ENCODE assay signal across 17 mouse cellular contexts in genomic region chr13:94104866-94105475, GRCm38 (mm10). TPM values are rescaled to one million over a fixed set of nuclear protein-coding genes. Genes with fewer than 3 reads are reported as not detected.
DNase-seq lines count a peak whose midpoint lies in the region; ATAC-seq and TF ChIP-seq lines count a peak whose summit lies in the region.
"Had no signal": no experiment of that assay in that cellular context is flagged by ENCODE, and none has a peak within 500 bp of the region (broad histone marks: within the 10 kb centered on the region; RNA-seq: fewer than 3 reads in every experiment).

No protein-coding gene starts in this region.

- no peak for TF ChIP-seq POLR2A in lung, adult 2 months (IDR thresholded peaks at IDR 0.05; ENCODE audit: borderline replicate concordance, extremely low read depth, low read depth, low read length)

- no peaks in the 10 kb centered on the region for H3K27me3 ChIP-seq in heart, postnatal 0 days (ENCODE audit: control insufficient read depth, insufficient read depth, low read length)
- no peaks in the 10 kb centered on the region for H3K27me3 ChIP-seq in lung, postnatal 0 days (replicated peaks; ENCODE audit: insufficient read depth, low read length)
- H3K27me3 ChIP-seq in intestine, embryonic 15.5 days (replicated peaks), result no peaks in the 10 kb centered on the region
- H3K27me3 ChIP-seq in stomach, embryonic 16.5 days (ENCODE audit: control insufficient read depth, insufficient read depth, low read length), result no peaks in the 10 kb centered on the region
- H3K27me3 ChIP-seq: liver, embryonic 15.5 days had no signal

- ATAC-seq in heart, postnatal 0 days (ENCODE audit: insufficient read depth, low read depth), result peak; percentile 65
- peak; percentile 32 for ATAC-seq in lung, postnatal 0 days
- ATAC-seq in intestine, embryonic 15.5 days, result peak; percentile 49
- 0 out of 2 replicates have a peak, but pooled peaks have one; percentile 21 for ATAC-seq in stomach, embryonic 16.5 days (ENCODE audit: insufficient read depth, low FRiP score)
- no peak for ATAC-seq in activated CD4-positive, CD25-positive, alpha-beta regulatory T cell, adult 4 months
- ATAC-seq: CD4-positive, CD25-positive, alpha-beta regulatory T cell, adult 4 months had no signal

- no peak for TF ChIP-seq EP300 in heart, postnatal 0 days (IDR thresholded peaks at IDR 0.05; ENCODE audit: low read depth)
- TF ChIP-seq EP300 in lung, postnatal 0 days (IDR thresholded peaks at IDR 0.05), result no peak

- 47% methylated on average over 8 of the region's 8 CpGs for WGBS in heart, postnatal 0 days
- whole genome bisulfite sequencing in lung, postnatal 0 days, result 50% methylated on average over 8 of the region's 8 CpGs
- WGBS in lung, adult 2 months, result 52% methylated on average over 8 of the region's 8 CpGs
- WGBS in intestine, embryonic 15.5 days, result 51% methylated on average over 8 of the region's 8 CpGs
- 61% methylated on average over 8 of the region's 8 CpGs for WGBS in stomach, embryonic 16.5 days

- H3K9ac ChIP-seq in heart, postnatal 0 days (replicated peaks; ENCODE audit: low read depth, low read length), result no peak overlapping the region
- H3K9ac ChIP-seq in lung, postnatal 0 days (replicated peaks; ENCODE audit: low read depth), result no peak overlapping the region
- no peak overlapping the region for H3K9ac ChIP-seq in intestine, embryonic 15.5 days
- H3K9ac ChIP-seq in stomach, embryonic 16.5 days (ENCODE audit: low read length), result no peak overlapping the region
- H3K9ac ChIP-seq: liver, embryonic 15.5 days; neural tube, embryonic 13.5 days had no signal

- DNase-seq in heart, postnatal 0 days (ENCODE audit: low spot score), result peak; percentile 67
- no peak for DNase-seq in heart, adult 18-20 months
- DNase-seq in lung, postnatal 0 days (ENCODE audit: low spot score), result peak; percentile 72
- no peak for DNase-seq in lung, adult 2 months
- DNase-seq: adrenal gland, postnatal 10 days; cerebellum, adult 8-10 months; gastrocnemius, postnatal 14 days; heart, postnatal 10 days had no signal

- peak overlapping the region; percentile 35 for H3K27ac ChIP-seq in heart, postnatal 0 days (ENCODE audit: low read depth)
- no peak overlapping the region for H3K27ac ChIP-seq in lung, postnatal 0 days (ENCODE audit: low read length)
- H3K27ac ChIP-seq in intestine, embryonic 15.5 days, result peak overlapping the region; percentile 59; the same call in 1 of the 2 replicates
- H3K27ac ChIP-seq in stomach, embryonic 16.5 days (ENCODE audit: low read length), result peak overlapping the region; percentile 34; the same call in 1 of the 2 replicates
- H3K27ac ChIP-seq: liver, embryonic 15.5 days; neural tube, embryonic 13.5 days had no signal

- no peak overlapping the region for H3K4me3 ChIP-seq in heart, postnatal 0 days (ENCODE audit: low read depth, low read length)
- H3K4me3 ChIP-seq in lung, postnatal 0 days (ENCODE audit: low read depth, low read length), result no peak overlapping the region
- no peak overlapping the region for H3K4me3 ChIP-seq in lung, adult 2 months (replicated peaks; ENCODE audit: extremely low read depth, low read depth, low read length)
- H3K4me3 ChIP-seq in intestine, embryonic 15.5 days (replicated peaks), result no peak overlapping the region
- no peak overlapping the region for H3K4me3 ChIP-seq in stomach, embryonic 16.5 days (replicated peaks; ENCODE audit: low read length)
- H3K4me3 ChIP-seq: erythroblast, embryonic 14.5 days; liver, embryonic 15.5 days; megakaryocyte, embryonic 14.5 days; neural tube, embryonic 13.5 days had no signal

- no peaks in the 10 kb centered on the region for H3K36me3 ChIP-seq in heart, postnatal 0 days (replicated peaks; ENCODE audit: control insufficient read depth, insufficient read depth, low read length)
- no peaks in the 10 kb centered on the region for H3K36me3 ChIP-seq in lung, postnatal 0 days (ENCODE audit: insufficient read depth, low read length)
- no peaks in the 10 kb centered on the region for H3K36me3 ChIP-seq in intestine, embryonic 15.5 days
- H3K36me3 ChIP-seq in stomach, embryonic 16.5 days (ENCODE audit: control insufficient read depth, insufficient read depth, low read length), result no peaks in the 10 kb centered on the region
- H3K36me3 ChIP-seq: liver, embryonic 15.5 days; neural tube, embryonic 13.5 days had no signal

- H3K9me3 ChIP-seq in heart, postnatal 0 days (replicated peaks; ENCODE audit: control insufficient read depth, low read length), result no peaks in the 10 kb centered on the region
- no peaks in the 10 kb centered on the region for H3K9me3 ChIP-seq in lung, postnatal 0 days (ENCODE audit: low read length)
- H3K9me3 ChIP-seq in intestine, embryonic 15.5 days, result no peaks in the 10 kb centered on the region
- H3K9me3 ChIP-seq in stomach, embryonic 16.5 days (replicated peaks; ENCODE audit: control insufficient read depth, low read length), result no peaks in the 10 kb centered on the region
- H3K9me3 ChIP-seq: liver, embryonic 15.5 days; megakaryocyte, embryonic 14.5 days; neural tube, embryonic 13.5 days had no signal

- peaks cover 20% of the 10 kb centered on the region for H3K4me1 ChIP-seq in heart, postnatal 0 days (ENCODE audit: control insufficient read depth, insufficient read depth)
- H3K4me1 ChIP-seq in lung, postnatal 0 days (ENCODE audit: insufficient read depth, low read depth, low read length), result peaks cover 10% of the 10 kb centered on the region; the same call in 1 of the 2 replicates
- peaks cover 4% of the 10 kb centered on the region; the same call in 1 of the 2 replicates for H3K4me1 ChIP-seq in lung, adult 2 months (ENCODE audit: control insufficient read depth, insufficient read depth, low read length)
- H3K4me1 ChIP-seq in intestine, embryonic 15.5 days (replicated peaks), result peaks cover 7% of the 10 kb centered on the region
- H3K4me1 ChIP-seq in stomach, embryonic 16.5 days (ENCODE audit: control insufficient read depth, insufficient read depth, low read length), result peaks cover 11% of the 10 kb centered on the region
- H3K4me1 ChIP-seq: megakaryocyte, embryonic 14.5 days; neural tube, embryonic 13.5 days had no signal

- TF ChIP-seq CTCF in heart, postnatal 0 days (IDR thresholded peaks at IDR 0.05; ENCODE audit: low read depth), result no peak
- no peak for TF ChIP-seq CTCF in lung, postnatal 0 days (IDR thresholded peaks at IDR 0.05)
- no peak for TF ChIP-seq CTCF in lung, adult 2 months (IDR thresholded peaks at IDR 0.05; ENCODE audit: insufficient read depth, low read length)

- 0 out of 2 replicates have a peak overlapping the region, but pooled peaks have one; percentile 1 for H3K4me2 ChIP-seq in heart, postnatal 0 days (ENCODE audit: low read depth, low read length)
- no peak overlapping the region for H3K4me2 ChIP-seq in lung, postnatal 0 days (replicated peaks; ENCODE audit: low read depth, low read length)
- H3K4me2 ChIP-seq in intestine, embryonic 15.5 days (replicated peaks), result no peak overlapping the region
- H3K4me2 ChIP-seq in stomach, embryonic 16.5 days (ENCODE audit: low read depth, low read length), result no peak overlapping the region
- H3K4me2 ChIP-seq: liver, embryonic 15.5 days; neural tube, embryonic 13.5 days had no signal

RNA-seq across cellular contexts. Expression of gene Lhfpl2, which starts 47.4 kb away (rescaled TPM):
- 20.9 and 22.5 TPM in 2 replicates for total RNA-seq in heart, postnatal 0 days (2014; rRNA removed; ENCODE audit: low replicate concordance)
- polyA plus RNA-seq in heart, postnatal 0 days (2015; fragmentation: Nextera tagmentation; extraction: Ambion mirVana), result 10.8 and 11.8 TPM in 2 replicates
- 1 to 10 TPM; 2.8 to 3.1 TPM for total RNA-seq in heart, adult 18-20 months (2021)
- 19.9 and 21.4 TPM in 2 replicates for polyA plus RNA-seq in lung, postnatal 0 days (2015; fragmentation: Nextera tagmentation; extraction: Ambion mirVana)
- polyA plus RNA-seq in lung, adult 2 months (2012; rRNA removed), result 9.4 and 9.9 TPM in 2 replicates
- polyA plus RNA-seq in intestine, embryonic 15.5 days (2015; fragmentation: Nextera tagmentation; extraction: Ambion mirVana), result 19.4 and 19.8 TPM in 2 replicates
- polyA plus RNA-seq in stomach, embryonic 16.5 days (2015; fragmentation: Nextera tagmentation; extraction: Ambion mirVana), result 20.3 and 20.6 TPM in 2 replicates
- polyA plus RNA-seq in activated CD4-positive, CD25-positive, alpha-beta regulatory T cell, adult 4 months (2017; shearing (Covaris generic)), result not detected
- total RNA-seq: monocyte, adult 5-6 weeks had no signal
- polyA plus RNA-seq: erythroblast, embryonic 14.5 days had no signal

Comparison
In these comparisons a context has a peak if more than half of its experiments do, and no peak if none do; other contexts are left out.
1. DNase-seq: peak in heart, postnatal 0 days (single experiment) and lung, postnatal 0 days (single experiment); none in heart, adult 18-20 months (0 of 2) and lung, adult 2 months (single experiment).
2. RNA of gene Lhfpl2, which starts 47.4 kb away (polyA plus RNA-seq): 20.3 to 20.6 TPM in stomach, embryonic 16.5 days, 19.9 to 21.4 TPM in lung, postnatal 0 days, 19.4 to 19.8 TPM in intestine, embryonic 15.5 days, 10.8 to 11.8 TPM in heart, postnatal 0 days and 9.4 to 9.9 TPM in lung, adult 2 months; not detected in activated CD4-positive, CD25-positive, alpha-beta regulatory T cell, adult 4 months; every median in the first group is over 10 times any median in the second.